Mouse (Mus musculus) right cerebral cortex, postnatal 10 days (tissue): Measurements from ENCODE around the gene Babam2.

ENCODE experiments used
- DNase-seq, 2 experiments: peaks; one replicate each; pipeline ENCODE4 v3.0.0; 2021; ENCODE audit warnings: low spot score in 2 of 2

Babam2 gene

GRCm38 (mm10) chr5:32043996-32044395 lies 346.5 kb downstream of the Babam2 start:
- DNase-seq: peak in 1 of 2 experiments; percentile 17

GRCm38 (mm10) chr5:32051899-32052298 lies 354.4 kb downstream of the Babam2 start:
- DNase-seq: no peak

- no peak for DNase-seq
Observed at GRCm38 (mm10) chr5:32052467-32052866, 355.0 kb downstream of the Babam2 start.

GRCm38 (mm10) chr5:32053476-32053875 lies 356.0 kb downstream of the Babam2 start:
- no peak for DNase-seq

- DNase-seq: peak in 1 of 2 experiments; percentile 5
Observed at GRCm38 (mm10) chr5:32055676-32056075, 358.2 kb downstream of the Babam2 start.

- peak in 1 of 2 experiments; percentile 3 for DNase-seq
Observed at GRCm38 (mm10) chr5:32056126-32056525, 358.6 kb downstream of the Babam2 start.

- DNase-seq: peak in 1 of 2 experiments; percentile 20
Observed at GRCm38 (mm10) chr5:32058481-32059253, 361.2 kb downstream of the Babam2 start.

GRCm38 (mm10) chr5:32059254-32059796 lies 361.8 kb downstream of the Babam2 start:
- DNase-seq: peak in 1 of 2 experiments; percentile 12

- no peak for DNase-seq
Observed at GRCm38 (mm10) chr5:32060485-32060884, 363.0 kb downstream of the Babam2 start.

- DNase-seq: peak in 1 of 2 experiments; percentile 3
Observed at GRCm38 (mm10) chr5:32061854-32062253, 364.4 kb downstream of the Babam2 start.

GRCm38 (mm10) chr5:32064341-32065105 lies 367.0 kb downstream of the Babam2 start:
- DNase-seq: peak in 1 of 2 experiments; percentile 18

GRCm38 (mm10) chr5:32066015-32066734 lies 368.7 kb downstream of the Babam2 start:
- peak in 1 of 2 experiments; percentile 16 for DNase-seq

- peak in 1 of 2 experiments; percentile 6 for DNase-seq
Observed at GRCm38 (mm10) chr5:32066839-32067238, 369.4 kb downstream of the Babam2 start.

- peak in 1 of 2 experiments; percentile 10 for DNase-seq
Observed at GRCm38 (mm10) chr5:32068616-32069015, 371.1 kb downstream of the Babam2 start.

GRCm38 (mm10) chr5:32069096-32069495 lies 371.6 kb downstream of the Babam2 start:
- DNase-seq: peak in 1 of 2 experiments; percentile 3

- peak in 1 of 2 experiments; percentile 15 for DNase-seq
Observed at GRCm38 (mm10) chr5:32069566-32070169, 372.2 kb downstream of the Babam2 start.

- DNase-seq: peak in 1 of 2 experiments; percentile 22
Observed at GRCm38 (mm10) chr5:32070781-32071180, 373.3 kb downstream of the Babam2 start.

- peak in 1 of 2 experiments; percentile 26 for DNase-seq
Observed at GRCm38 (mm10) chr5:32071314-32071713, 373.8 kb downstream of the Babam2 start.

GRCm38 (mm10) chr5:32071824-32072223 lies 374.3 kb downstream of the Babam2 start:
- DNase-seq: peak in 1 of 2 experiments; percentile 12

GRCm38 (mm10) chr5:32072877-32073276 lies 375.4 kb downstream of the Babam2 start:
- no peak for DNase-seq

GRCm38 (mm10) chr5:32074053-32074452 lies 376.6 kb downstream of the Babam2 start:
- DNase-seq: no peak
